Mouse (Mus musculus): ENCODE measurements at regions not wholly inside any gene's neighbourhood (a gene's known extent, or its start where the extent isn't known, plus 50 kb on each side); places are given as distances from the start of the nearest gene placed in this dataset.
A peak's percentile ranks its signal among the peaks of the same experiment; 100 is the strongest.

- WGBS = 42% methylated on average over 4 of the region's 4 CpGs
- Histone ChIP-seq H3K4me1 (peaks cover 14% of the 10 kb centered on the region), H3K36me3 (no peaks in the 10 kb centered on the region), H3K9me3 (no peaks in the 10 kb centered on the region), H3K27ac (replicated peaks) (0 out of 2 replicates have a peak overlapping the region, but pooled peaks have one; percentile 30), H3K27me3 (no peaks in the 10 kb centered on the region), H3K9ac (replicated peaks) (no peak overlapping the region), H3K4me2 (replicated peaks) (no peak overlapping the region), H3K4me3 (no peak overlapping the region)
- ATAC-seq (ENCODE audit: low FRiP score, low read depth) = peak; percentile 53
Measured at GRCm38 (mm10) chr10:14333344-14333743, 212.1 kb downstream of the Adgrg6 start.

GRCm38 (mm10) chr10:14332688-14333117 lies 212.8 kb downstream of the Adgrg6 start:
- Histone ChIP-seq H3K27me3 (no peaks in the 10 kb centered on the region), H3K9me3 (no peaks in the 10 kb centered on the region), H3K27ac (replicated peaks) (0 out of 2 replicates have a peak overlapping the region, but pooled peaks have one; percentile 42), H3K4me2 (replicated peaks) (no peak overlapping the region), H3K4me1 (peaks cover 14% of the 10 kb centered on the region), H3K36me3 (no peaks in the 10 kb centered on the region), H3K9ac (replicated peaks) (no peak overlapping the region), H3K4me3 (no peak overlapping the region)
- WGBS = 55% methylated on average over 4 of the region's 4 CpGs
- ATAC-seq (ENCODE audit: low FRiP score, low read depth) = peak; percentile 60; the same call in 1 of the 2 replicates

- WGBS = 88% methylated on average over 2 of the region's 2 CpGs
- no peaks in the 10 kb centered on the region for H3K27me3 ChIP-seq
- H3K4me1 ChIP-seq = peaks cover 12% of the 10 kb centered on the region
- H3K9me3 ChIP-seq = no peaks in the 10 kb centered on the region
- H3K36me3 ChIP-seq = no peaks in the 10 kb centered on the region
- H3K4me3 ChIP-seq = no peak overlapping the region
- no peak overlapping the region for H3K9ac ChIP-seq (replicated peaks)
- no peak overlapping the region for H3K4me2 ChIP-seq (replicated peaks)
- H3K27ac ChIP-seq (replicated peaks) = no peak overlapping the region
- ATAC-seq (ENCODE audit: low FRiP score, low read depth) = no peak
Measured at GRCm38 (mm10) chr10:14328846-14329245, 216.6 kb downstream of the Adgrg6 start.

GRCm38 (mm10) chr10:14326229-14326628 lies 219.2 kb downstream of the Adgrg6 start:
- no peak overlapping the region for H3K9ac ChIP-seq (replicated peaks)
- H3K4me3 ChIP-seq = no peak overlapping the region
- ATAC-seq (ENCODE audit: low FRiP score, low read depth) = no peak
- H3K4me2 ChIP-seq (replicated peaks) = no peak overlapping the region
- H3K27ac ChIP-seq (replicated peaks) = no peak overlapping the region
- WGBS = 86% methylated on average over 6 of the region's 6 CpGs
- no peaks in the 10 kb centered on the region for H3K27me3 ChIP-seq
- H3K36me3 ChIP-seq = no peaks in the 10 kb centered on the region
- no peaks in the 10 kb centered on the region for H3K4me1 ChIP-seq
- no peaks in the 10 kb centered on the region for H3K9me3 ChIP-seq

- no peaks in the 10 kb centered on the region for H3K9me3 ChIP-seq
- H3K27me3 ChIP-seq = no peaks in the 10 kb centered on the region
- 12% methylated on average over 4 of the region's 4 CpGs for WGBS
- ATAC-seq (ENCODE audit: low FRiP score, low read depth) = peak; percentile 16; the same call in 1 of the 2 replicates
- no peaks in the 10 kb centered on the region for H3K36me3 ChIP-seq
- no peak overlapping the region for H3K27ac ChIP-seq (replicated peaks)
- no peak overlapping the region for H3K4me3 ChIP-seq
- H3K9ac ChIP-seq (replicated peaks) = no peak overlapping the region
- H3K4me1 ChIP-seq = no peaks in the 10 kb centered on the region
- no peak overlapping the region for H3K4me2 ChIP-seq (replicated peaks)
Measured at GRCm38 (mm10) chr10:14321503-14321902, 224.0 kb downstream of the Adgrg6 start.

- H3K9me3 ChIP-seq = no peaks in the 10 kb centered on the region
- WGBS = 80% methylated on average over 7 of the region's 7 CpGs
- no peaks in the 10 kb centered on the region for H3K36me3 ChIP-seq
- H3K9ac ChIP-seq (replicated peaks) = no peak overlapping the region
- H3K4me3 ChIP-seq = no peak overlapping the region
- ATAC-seq (ENCODE audit: low FRiP score, low read depth) = no peak
- no peaks in the 10 kb centered on the region for H3K4me1 ChIP-seq
- H3K27ac ChIP-seq (replicated peaks) = no peak overlapping the region
- H3K27me3 ChIP-seq = no peaks in the 10 kb centered on the region
- H3K4me2 ChIP-seq (replicated peaks) = no peak overlapping the region
Measured at GRCm38 (mm10) chr10:14315232-14315631, 230.2 kb downstream of the Adgrg6 start.

GRCm38 (mm10) chr10:14314607-14315006 lies 230.9 kb downstream of the Adgrg6 start:
- Histone ChIP-seq H3K27ac (replicated peaks) (no peak overlapping the region), H3K9me3 (no peaks in the 10 kb centered on the region), H3K4me2 (replicated peaks) (no peak overlapping the region), H3K9ac (replicated peaks) (no peak overlapping the region), H3K4me1 (no peaks in the 10 kb centered on the region), H3K36me3 (no peaks in the 10 kb centered on the region), H3K27me3 (no peaks in the 10 kb centered on the region), H3K4me3 (no peak overlapping the region)
- ATAC-seq (ENCODE audit: low FRiP score, low read depth) = no peak
- 62% methylated on average over 4 of the region's 4 CpGs for WGBS

- H3K9ac ChIP-seq (replicated peaks) = no peak overlapping the region
- H3K27me3 ChIP-seq = no peaks in the 10 kb centered on the region
- no peak overlapping the region for H3K27ac ChIP-seq (replicated peaks)
- no peak for ATAC-seq (ENCODE audit: low FRiP score, low read depth)
- no peaks in the 10 kb centered on the region for H3K9me3 ChIP-seq
- 84% methylated on average over 10 of the region's 10 CpGs for WGBS
- H3K4me2 ChIP-seq (replicated peaks) = no peak overlapping the region
- no peak overlapping the region for H3K4me3 ChIP-seq
- no peaks in the 10 kb centered on the region for H3K4me1 ChIP-seq
- no peaks in the 10 kb centered on the region for H3K36me3 ChIP-seq
Measured at GRCm38 (mm10) chr10:14314004-14314581, 231.4 kb downstream of the Adgrg6 start.

GRCm38 (mm10) chr10:14312959-14313358 lies 232.5 kb downstream of the Adgrg6 start:
- H3K9ac ChIP-seq (replicated peaks) = no peak overlapping the region
- H3K9me3 ChIP-seq = no peaks in the 10 kb centered on the region
- WGBS = 81% methylated on average over 4 of the region's 4 CpGs
- H3K4me2 ChIP-seq (replicated peaks) = no peak overlapping the region
- no peak overlapping the region for H3K4me3 ChIP-seq
- H3K4me1 ChIP-seq = no peaks in the 10 kb centered on the region
- no peaks in the 10 kb centered on the region for H3K36me3 ChIP-seq
- no peak overlapping the region for H3K27ac ChIP-seq (replicated peaks)
- H3K27me3 ChIP-seq = no peaks in the 10 kb centered on the region
- ATAC-seq (ENCODE audit: low FRiP score, low read depth) = no peak

- no peaks in the 10 kb centered on the region for H3K4me1 ChIP-seq
- no peak overlapping the region for H3K9ac ChIP-seq (replicated peaks)
- no peak for ATAC-seq (ENCODE audit: low FRiP score, low read depth)
- H3K4me2 ChIP-seq (replicated peaks) = no peak overlapping the region
- H3K4me3 ChIP-seq = no peak overlapping the region
- H3K36me3 ChIP-seq = no peaks in the 10 kb centered on the region
- H3K27me3 ChIP-seq = no peaks in the 10 kb centered on the region
- H3K9me3 ChIP-seq = no peaks in the 10 kb centered on the region
- H3K27ac ChIP-seq (replicated peaks) = no peak overlapping the region
- 87% methylated on average over 3 of the region's 3 CpGs for WGBS
Measured at GRCm38 (mm10) chr10:14311962-14312361, 233.5 kb downstream of the Adgrg6 start.

- WGBS = 68% methylated on average over 3 of the region's 3 CpGs
Measured at GRCm38 (mm10) chr10:14306811-14307210, 238.6 kb downstream of the Adgrg6 start.

GRCm38 (mm10) chr10:14303476-14303875 lies 242.0 kb downstream of the Adgrg6 start:
- no peak for ATAC-seq (ENCODE audit: low FRiP score, low read depth)
- Histone ChIP-seq H3K27me3 (no peaks in the 10 kb centered on the region), H3K9me3 (no peaks in the 10 kb centered on the region), H3K4me3 (no peak overlapping the region), H3K9ac (replicated peaks) (no peak overlapping the region), H3K4me2 (replicated peaks) (no peak overlapping the region), H3K27ac (replicated peaks) (no peak overlapping the region), H3K4me1 (no peaks in the 10 kb centered on the region), H3K36me3 (no peaks in the 10 kb centered on the region)

More at GRCm38 (mm10) chr10:14306811-14307210, 238.6 kb downstream of the Adgrg6 start:
- no peaks in the 10 kb centered on the region for H3K4me1 ChIP-seq
- H3K27me3 ChIP-seq = no peaks in the 10 kb centered on the region
- no peaks in the 10 kb centered on the region for H3K36me3 ChIP-seq
- H3K4me2 ChIP-seq (replicated peaks) = no peak overlapping the region
- ATAC-seq (ENCODE audit: low FRiP score, low read depth) = no peak
- no peaks in the 10 kb centered on the region for H3K9me3 ChIP-seq
- no peak overlapping the region for H3K9ac ChIP-seq (replicated peaks)
- no peak overlapping the region for H3K27ac ChIP-seq (replicated peaks)
- no peak overlapping the region for H3K4me3 ChIP-seq

- no peak for ATAC-seq (ENCODE audit: low FRiP score, low read depth)
Measured at GRCm38 (mm10) chr10:14296147-14296546, 249.3 kb downstream of the Adgrg6 start.

More at GRCm38 (mm10) chr10:14296147-14296546, 249.3 kb downstream of the Adgrg6 start:
- Histone ChIP-seq H3K27me3 (no peaks in the 10 kb centered on the region), H3K4me3 (no peak overlapping the region), H3K27ac (replicated peaks) (no peak overlapping the region), H3K9ac (replicated peaks) (no peak overlapping the region), H3K4me2 (replicated peaks) (no peak overlapping the region), H3K4me1 (no peaks in the 10 kb centered on the region), H3K36me3 (no peaks in the 10 kb centered on the region), H3K9me3 (no peaks in the 10 kb centered on the region)
- WGBS = 87% methylated on average over 4 of the region's 4 CpGs

All from midbrain, embryonic 12.5 days (tissue).